Mouse (Mus musculus) spleen, postnatal 4 days (tissue): ENCODE results near the gene Frs2.
A peak's percentile ranks its signal among the peaks of the same experiment; 100 is the strongest.
"Not testable (repeated sequence)": the region's sequence is repeated elsewhere in the genome, so short reads cannot be mapped to it uniquely, and the experiment has no call there.

Source experiments
- DNase-seq, 2 experiments: peaks; one replicate each; pipeline ENCODE4 v3.0.0; 2022; ENCODE audit warnings: low spot score in 2 of 2

The Frs2 gene

GRCm38 (mm10) chr10:117045175-117046056 is 102.9 kb downstream of the Frs2 start, which contains the start of gene Lrrc10:
Gene Lrrc10, plus strand, starts transcription at chr10:117045341.
- DNase-seq, result no peak

GRCm38 (mm10) chr10:117043497-117044166 is 104.7 kb downstream of the Frs2 start:
- DNase-seq, result not testable (repeated sequence)

- no peak for DNase-seq
Observed at GRCm38 (mm10) chr10:117042295-117042694, 106.0 kb downstream of the Frs2 start.

GRCm38 (mm10) chr10:117040355-117040754 is 108.0 kb downstream of the Frs2 start:
- no peak for DNase-seq

- peak; percentile 72 to 89 for DNase-seq
Observed at GRCm38 (mm10) chr10:117033785-117034184, 114.5 kb downstream of the Frs2 start.

GRCm38 (mm10) chr10:117031160-117031559 is 117.2 kb downstream of the Frs2 start:
- no peak for DNase-seq

- DNase-seq, result no peak
Observed at GRCm38 (mm10) chr10:117026176-117026575, 122.2 kb downstream of the Frs2 start.

- DNase-seq, result not testable (repeated sequence)
Observed at GRCm38 (mm10) chr10:117025776-117026175, 122.6 kb downstream of the Frs2 start.

- no peak for DNase-seq
Observed at GRCm38 (mm10) chr10:117023693-117024092, 124.6 kb downstream of the Frs2 start.

- DNase-seq, result no peak
Observed at GRCm38 (mm10) chr10:117021020-117021754, 127.1 kb downstream of the Frs2 start.
